Mouse (Mus musculus) heart, postnatal 0 days (tissue): ENCODE measurements around the gene Hist1h2ad. TPM values are rescaled to one million over a fixed set of nuclear protein-coding genes. Genes with fewer than 3 reads are reported as not detected.

Experiments used
- ATAC-seq: fragments of 200-750 bp; cut with Nextera tagmentation; 2 replicates; pipeline ENCODE4 v1.8.0; 2017; ENCODE audit warnings: low read depth, moderate number of reproducible peaks, moderate library complexity; ENCODE audit not compliant: insufficient read depth
- DNase-seq: peaks from one replicate; pipeline ENCODE4 v3.0.0-alpha.2; 2016; ENCODE audit warnings: low spot score
- H3K27ac ChIP-seq: fragments of 300-500 bp; sonication (generic); 2 replicates; pipeline ENCODE4 v1.5.1; 2014; ENCODE audit warnings: low read depth, mild to moderate bottlenecking
- H3K27me3 ChIP-seq: fragments of 300-500 bp; sonication (generic); 2 replicates; pipeline ENCODE4 v1.6.1; 2014; ENCODE audit warnings: low read length, mixed read lengths; ENCODE audit not compliant: control insufficient read depth, insufficient read depth
- H3K36me3 ChIP-seq: fragments of 300-500 bp; sonication (generic); replicated peaks from 2 replicates; pipeline ENCODE4 v1.6.1; 2014; ENCODE audit warnings: low read length, mixed read lengths; ENCODE audit not compliant: control insufficient read depth, insufficient read depth
- H3K4me1 ChIP-seq: fragments of 300-500 bp; sonication (generic); 2 replicates; pipeline ENCODE4 v1.6.1; 2014; ENCODE audit warnings: antibody characterized with exemption; ENCODE audit not compliant: control insufficient read depth, insufficient read depth
- H3K4me2 ChIP-seq: fragments of 300-500 bp; sonication (generic); 2 replicates; pipeline ENCODE4 v1.6.1; 2014; ENCODE audit warnings: low read depth, mild to moderate bottlenecking, low read length, moderate library complexity
- H3K4me3 ChIP-seq: fragments of 300-500 bp; sonication (generic); 2 replicates; pipeline ENCODE4 v1.5.1; 2014; ENCODE audit warnings: low read depth, low read length
- H3K9ac ChIP-seq: fragments of 300-500 bp; sonication (generic); replicated peaks from 2 replicates; pipeline ENCODE4 v1.6.1; 2014; ENCODE audit warnings: low read depth, low read length, mixed read lengths
- H3K9me3 ChIP-seq: fragments of 300-500 bp; sonication (generic); replicated peaks from 2 replicates; pipeline ENCODE4 v1.6.1; 2016; ENCODE audit warnings: low read length; ENCODE audit not compliant: control insufficient read depth
- CTCF ChIP-seq: IDR thresholded peaks from 2 replicates; pipeline ENCODE4 v1.5.1; 2016; ENCODE audit warnings: antibody characterized with exemption, control low read depth, low read depth
- EP300 ChIP-seq: IDR thresholded peaks from 2 replicates; pipeline ENCODE4 v1.6.1; 2016; ENCODE audit warnings: antibody characterized with exemption, low read depth
- WGBS: fragments of 180-500 bp; shearing (Covaris S2); extraction: QIAGEN DNeasy Blood & Tissue Kit; methylation state at CpG from one replicate; pipeline ENCODE4 v1.1.7; 2014; 5-methylcytosine and 5-hydroxymethylcytosine counted together
- polyA plus RNA-seq: library from polyadenylated mRNA; unstranded; fragments of >200 nt; fragmentation: Nextera tagmentation; extraction: Ambion mirVana; gene quantifications from 2 replicates; pipeline ENCODE4 v1.2.1, GENCODE M21; 2015
- total RNA-seq: library from RNA; depleted of rRNA; stranded (reverse); fragments of >200 nt; gene quantifications from 2 replicates; pipeline ENCODE4 v1.2.3, GENCODE M21; 2014; ENCODE audit warnings: low replicate concordance

Gene Hist1h2ad
- total and polyA plus RNA-seq, 2 experiments from 2014 or later, result 0.27 to 568 TPM

DNA sequence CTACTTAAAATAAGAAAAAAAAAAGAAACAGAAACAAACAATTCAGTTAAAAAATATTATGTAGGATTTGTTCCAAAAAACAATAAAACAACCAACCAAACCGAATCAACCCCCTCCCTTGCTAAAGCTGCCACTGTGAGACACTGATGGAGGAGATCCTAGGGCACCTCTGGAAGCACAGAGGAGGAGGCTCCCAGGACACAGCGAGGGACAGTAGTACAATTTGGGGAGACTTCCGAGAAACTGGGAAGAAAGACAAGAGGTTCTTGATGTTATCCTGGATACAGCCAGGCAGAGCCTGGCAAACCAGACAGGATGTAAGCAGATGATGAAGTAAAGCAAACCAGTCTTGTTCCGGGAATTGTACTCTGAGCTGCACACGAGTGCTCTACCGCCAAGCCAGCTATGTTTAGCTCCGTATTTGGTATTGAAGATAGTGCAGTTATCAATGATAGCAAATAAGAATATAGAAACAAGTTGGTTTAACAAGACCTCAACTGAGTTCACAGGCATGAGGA lies 29.1 kb downstream of the Hist1h2ad start:
- no peak overlapping the region for H3K9ac ChIP-seq
- ATAC-seq, result no peak
- no peak overlapping the region for H3K4me2 ChIP-seq
- WGBS, result 38% methylated on average over 7 of the region's 7 CpGs
- no peak overlapping the region for H3K27ac ChIP-seq
- no peaks in the 10 kb centered on the region for H3K4me1 ChIP-seq
- H3K4me3 ChIP-seq, result no peak overlapping the region
- no peaks in the 10 kb centered on the region for H3K9me3 ChIP-seq
- no peak for TF ChIP-seq EP300
- no peak for TF ChIP-seq CTCF
- no peaks in the 10 kb centered on the region for H3K36me3 ChIP-seq
- no peaks in the 10 kb centered on the region for H3K27me3 ChIP-seq
- DNase-seq, result no peak

DNA sequence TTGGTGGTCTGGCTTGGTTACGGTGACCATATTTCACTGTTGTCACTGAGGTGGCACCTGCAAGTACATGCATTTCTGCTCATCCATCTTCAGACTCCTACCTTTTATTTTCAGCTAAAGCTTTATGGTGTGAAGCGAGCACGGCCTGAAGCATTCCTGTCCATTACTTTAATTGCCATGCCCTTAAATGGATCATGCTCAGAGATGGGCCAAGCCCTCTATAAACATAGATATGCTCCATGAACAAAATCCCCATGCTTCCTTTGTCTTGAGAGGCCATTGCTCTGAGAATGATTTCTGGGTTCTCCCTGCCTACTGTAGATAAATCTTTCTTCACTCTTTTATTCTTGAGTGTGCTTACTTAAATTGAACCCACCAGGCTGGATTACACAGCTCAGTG lies 30.3 kb downstream of the Hist1h2ad start:
- no peaks in the 10 kb centered on the region for H3K27me3 ChIP-seq
- TF ChIP-seq EP300, result no peak
- TF ChIP-seq CTCF, result no peak
- 83% methylated on average over 3 of the region's 3 CpGs for WGBS
- H3K4me3 ChIP-seq, result no peak overlapping the region
- H3K9ac ChIP-seq, result no peak overlapping the region
- no peaks in the 10 kb centered on the region for H3K9me3 ChIP-seq
- H3K27ac ChIP-seq, result no peak overlapping the region
- no peak overlapping the region for H3K4me2 ChIP-seq
- no peak for DNase-seq
- no peaks in the 10 kb centered on the region for H3K36me3 ChIP-seq
- H3K4me1 ChIP-seq, result no peaks in the 10 kb centered on the region
- no peak for ATAC-seq

DNA sequence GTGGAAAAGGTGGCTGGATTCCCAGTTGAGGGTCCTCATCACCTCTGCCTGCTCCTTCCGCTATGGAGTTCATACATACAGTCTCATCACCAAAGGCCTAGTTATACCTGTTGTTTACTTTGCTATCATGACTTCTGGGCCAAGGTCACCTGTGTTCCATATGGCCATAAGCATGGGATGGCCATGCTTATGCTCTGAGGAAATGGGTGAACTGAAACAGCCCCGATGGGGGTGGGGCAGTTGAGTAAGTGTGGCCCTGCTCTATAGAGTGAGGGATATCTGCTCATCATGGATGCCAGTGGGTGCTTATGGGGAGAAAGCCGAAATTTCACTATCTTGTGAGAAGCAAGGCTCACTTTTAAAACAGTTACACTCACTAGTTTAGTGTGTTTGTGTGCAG lies 30.9 kb downstream of the Hist1h2ad start:
- Histone ChIP-seq H3K9me3 (no peaks in the 10 kb centered on the region), H3K27me3 (no peaks in the 10 kb centered on the region), H3K4me2 (no peak overlapping the region), H3K4me1 (no peaks in the 10 kb centered on the region), H3K36me3 (no peaks in the 10 kb centered on the region), H3K27ac (no peak overlapping the region), H3K9ac (no peak overlapping the region), H3K4me3 (no peak overlapping the region)
- WGBS, result 80% methylated on average over 3 of the region's 3 CpGs
- ATAC-seq (no peak), DNase-seq (no peak)
- TF ChIP-seq CTCF, result no peak
- TF ChIP-seq EP300, result no peak

DNA sequence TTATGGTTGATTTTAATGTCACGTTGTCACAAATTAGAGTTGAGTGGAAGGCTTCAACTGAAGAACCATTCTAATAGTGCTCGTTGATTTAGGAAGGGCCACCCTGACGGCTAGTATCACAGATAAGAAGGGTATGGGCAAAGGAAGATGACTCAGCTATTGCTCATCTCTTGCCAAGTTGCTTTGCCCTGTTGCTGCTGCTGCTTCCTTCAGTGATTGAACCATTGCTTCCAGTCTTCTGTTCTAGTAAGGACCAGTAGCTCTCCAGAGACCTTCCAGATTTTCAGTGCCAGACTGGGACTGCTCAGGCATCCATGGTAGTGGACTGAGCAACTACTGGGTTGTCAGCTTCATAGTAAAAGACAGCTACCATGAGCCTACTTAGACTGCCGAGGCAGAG lies 35.0 kb downstream of the Hist1h2ad start:
- Histone ChIP-seq H3K9ac (no peak overlapping the region), H3K27me3 (no peaks in the 10 kb centered on the region), H3K4me3 (no peak overlapping the region), H3K36me3 (no peaks in the 10 kb centered on the region), H3K4me1 (no peaks in the 10 kb centered on the region), H3K4me2 (no peak overlapping the region), H3K9me3 (no peaks in the 10 kb centered on the region), H3K27ac (no peak overlapping the region)
- no peak for ATAC-seq
- no peak for DNase-seq
- 55% methylated on average over 4 of the region's 4 CpGs for WGBS
- no peak for TF ChIP-seq CTCF
- TF ChIP-seq EP300, result no peak

DNA sequence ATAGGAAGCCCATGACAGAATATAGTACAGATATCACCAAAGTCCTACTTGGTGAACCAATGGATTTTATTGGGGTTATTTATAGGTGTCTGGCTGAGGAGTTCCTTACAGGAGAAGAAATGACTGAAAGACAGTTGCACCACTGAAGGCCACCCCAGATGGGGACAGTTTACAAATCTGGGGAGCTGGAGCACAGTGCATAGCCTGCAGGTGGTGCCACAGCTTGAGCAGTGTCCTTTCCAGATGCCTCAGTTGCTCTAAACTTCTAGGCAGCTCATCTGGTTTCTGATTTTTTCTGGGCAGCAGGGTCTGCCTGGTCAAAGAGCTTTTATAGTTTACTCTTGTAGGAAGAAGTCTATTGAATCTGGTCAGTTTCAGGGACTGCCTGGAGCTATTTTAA lies 35.7 kb downstream of the Hist1h2ad start:
- DNase-seq (no peak), ATAC-seq (no peak)
- H3K4me3 ChIP-seq, result no peak overlapping the region
- H3K27ac ChIP-seq, result no peak overlapping the region
- no peaks in the 10 kb centered on the region for H3K27me3 ChIP-seq
- H3K9ac ChIP-seq, result no peak overlapping the region
- H3K4me1 ChIP-seq, result no peaks in the 10 kb centered on the region
- no peak overlapping the region for H3K4me2 ChIP-seq
- no peaks in the 10 kb centered on the region for H3K9me3 ChIP-seq
- TF ChIP-seq CTCF (no peak), EP300 (no peak)
- no peaks in the 10 kb centered on the region for H3K36me3 ChIP-seq

DNA sequence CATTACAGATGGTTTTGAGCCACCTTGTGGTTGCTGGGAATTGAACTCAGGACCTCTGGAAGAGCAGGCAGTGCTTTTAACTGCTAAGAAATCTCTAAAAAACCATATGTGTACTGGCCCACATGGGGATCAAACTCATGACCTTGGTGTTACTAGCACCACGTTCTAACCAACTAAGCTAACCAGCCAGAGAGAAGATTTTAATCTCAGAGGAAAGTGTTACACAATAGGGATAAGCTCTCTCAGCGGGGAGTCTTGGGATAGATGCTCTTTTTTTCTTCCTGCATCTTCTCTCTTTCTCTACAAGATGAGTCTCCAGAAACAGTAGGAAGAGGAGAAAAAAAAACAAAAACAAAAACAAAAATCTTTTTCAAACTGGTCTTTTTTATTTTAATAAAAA lies 36.2 kb downstream of the Hist1h2ad start:
- Histone ChIP-seq H3K27ac (no peak overlapping the region), H3K9me3 (no peaks in the 10 kb centered on the region), H3K9ac (no peak overlapping the region), H3K4me1 (no peaks in the 10 kb centered on the region), H3K36me3 (no peaks in the 10 kb centered on the region), H3K4me2 (no peak overlapping the region), H3K27me3 (no peaks in the 10 kb centered on the region), H3K4me3 (no peak overlapping the region)
- no peak for DNase-seq
- no peak for TF ChIP-seq EP300
- no peak for TF ChIP-seq CTCF
- 62% methylated on average over 2 of the region's 2 CpGs for WGBS
- no peak for ATAC-seq
